Mouse (Mus musculus) MEL-GATA-1-ER (cell line): ENCODE measurements around the gene Ino80b.
A peak's percentile ranks its signal among the peaks of the same experiment; 100 is the strongest.

ENCODE experiments used
- DNase-seq: peaks from one replicate; pipeline ENCODE4 v3.0.0-alpha.2; 2012; ENCODE audit warnings: low read depth; ENCODE audit errors: extremely low read depth

Ino80b gene

GRCm38 (mm10) chr6:83118369-83118768 is 6.9 kb downstream of the Ino80b start:
- no peak for DNase-seq

- no peak for DNase-seq
Measured at GRCm38 (mm10) chr6:83117616-83118015, 7.6 kb downstream of the Ino80b start.

DNA sequence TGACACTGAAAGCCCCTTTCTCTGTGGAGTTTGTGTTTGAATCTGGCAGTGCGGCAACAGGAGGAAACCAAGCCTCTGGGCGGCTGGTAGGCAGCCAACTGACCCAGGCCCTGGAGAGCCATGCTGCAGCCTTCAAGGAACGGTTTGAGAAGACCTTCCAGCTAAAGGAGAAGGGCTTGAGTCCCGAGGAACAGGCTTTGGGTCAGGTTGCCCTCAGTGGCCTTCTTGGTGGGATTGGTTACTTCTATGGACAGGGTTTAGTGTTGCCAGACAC is 8.1 kb downstream of the Ino80b start:
- DNase-seq: no peak

- DNase-seq: no peak
Measured at GRCm38 (mm10) chr6:83116373-83117164, 8.7 kb downstream of the Ino80b start.

DNA sequence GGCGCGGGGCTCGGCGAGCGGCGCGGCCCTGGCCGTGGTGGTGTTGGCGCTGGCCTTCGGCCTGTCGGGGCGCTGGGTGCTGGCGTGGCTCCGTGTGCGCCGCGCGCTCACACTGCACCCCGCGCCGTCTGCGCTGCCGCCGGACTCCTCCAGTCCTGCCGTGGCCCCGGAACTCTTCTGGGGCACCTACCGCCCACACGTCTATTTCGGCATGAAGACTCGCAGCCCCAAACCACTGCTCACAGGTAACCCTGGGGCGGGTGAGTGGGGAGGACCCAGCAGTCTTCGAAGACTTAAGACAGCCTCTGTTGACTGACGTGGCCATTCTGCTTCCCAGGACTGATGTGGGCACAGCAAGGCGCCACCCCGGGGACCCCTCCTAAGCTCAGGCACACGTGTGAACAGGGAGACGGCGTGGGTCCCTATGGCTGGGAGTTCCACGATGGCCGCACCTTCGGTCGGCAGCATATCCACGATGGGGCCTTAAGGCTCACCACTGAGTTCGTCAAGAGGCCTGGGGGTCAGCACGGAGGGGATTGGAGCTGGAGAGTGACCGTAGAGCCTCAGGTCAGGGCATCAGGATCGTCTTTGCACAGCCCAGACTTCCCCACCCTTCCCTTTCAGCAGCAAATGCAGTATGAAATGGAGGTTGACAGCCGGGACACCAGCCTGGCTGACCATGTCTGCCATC is 9.4 kb downstream of the Ino80b start:
- DNase-seq: no peak

- DNase-seq: peak; percentile 75
Measured at GRCm38 (mm10) chr6:83115011-83115671, 10.1 kb downstream of the Ino80b start, which contains the start of gene Mogs. Mogs (plus strand) TSS chr6:83115496.

DNA sequence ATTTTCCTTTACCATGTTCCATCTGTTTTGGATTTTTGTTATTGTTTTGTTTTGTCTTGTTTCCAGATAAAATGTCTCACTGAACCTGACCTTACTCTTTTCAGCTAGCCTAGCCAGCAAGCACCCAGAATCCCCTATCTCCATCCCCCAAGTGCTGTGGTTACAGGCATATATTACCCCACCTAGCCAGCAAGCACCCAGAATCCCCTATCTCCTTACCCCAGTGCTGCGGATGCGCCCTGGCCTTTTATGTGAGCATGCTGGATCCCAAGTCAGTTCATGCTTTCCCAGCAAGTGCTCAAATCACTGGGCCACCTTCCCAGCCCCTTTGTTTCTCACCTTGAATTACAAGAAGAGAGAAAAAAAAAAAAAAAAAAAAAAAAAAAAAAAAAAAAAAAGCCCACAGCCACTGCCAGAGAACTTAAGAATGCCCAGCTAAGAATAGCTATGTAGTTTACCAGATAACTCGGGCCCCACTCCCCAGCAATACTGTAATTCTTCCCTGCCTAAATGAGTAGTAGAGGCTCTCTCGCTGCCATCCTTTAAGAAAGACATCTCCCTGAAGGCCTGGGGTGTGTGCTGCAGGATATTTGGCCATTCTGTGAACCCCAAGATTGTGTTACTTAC is 13.6 kb downstream of the Ino80b start:
- DNase-seq: no peak

GRCm38 (mm10) chr6:83108762-83109668 is 16.2 kb downstream of the Ino80b start, which contains the start of gene Mrpl53:
Mrpl53 (plus strand) TSS chr6:83109040.
- DNase-seq: no peak

GRCm38 (mm10) chr6:83107566-83108400 is 17.4 kb downstream of the Ino80b start:
- DNase-seq: peak; percentile 59

- no peak for DNase-seq
Measured at GRCm38 (mm10) chr6:83104158-83104557, 21.1 kb downstream of the Ino80b start.

GRCm38 (mm10) chr6:83103130-83103650 is 22.0 kb downstream of the Ino80b start:
- no peak for DNase-seq

DNA sequence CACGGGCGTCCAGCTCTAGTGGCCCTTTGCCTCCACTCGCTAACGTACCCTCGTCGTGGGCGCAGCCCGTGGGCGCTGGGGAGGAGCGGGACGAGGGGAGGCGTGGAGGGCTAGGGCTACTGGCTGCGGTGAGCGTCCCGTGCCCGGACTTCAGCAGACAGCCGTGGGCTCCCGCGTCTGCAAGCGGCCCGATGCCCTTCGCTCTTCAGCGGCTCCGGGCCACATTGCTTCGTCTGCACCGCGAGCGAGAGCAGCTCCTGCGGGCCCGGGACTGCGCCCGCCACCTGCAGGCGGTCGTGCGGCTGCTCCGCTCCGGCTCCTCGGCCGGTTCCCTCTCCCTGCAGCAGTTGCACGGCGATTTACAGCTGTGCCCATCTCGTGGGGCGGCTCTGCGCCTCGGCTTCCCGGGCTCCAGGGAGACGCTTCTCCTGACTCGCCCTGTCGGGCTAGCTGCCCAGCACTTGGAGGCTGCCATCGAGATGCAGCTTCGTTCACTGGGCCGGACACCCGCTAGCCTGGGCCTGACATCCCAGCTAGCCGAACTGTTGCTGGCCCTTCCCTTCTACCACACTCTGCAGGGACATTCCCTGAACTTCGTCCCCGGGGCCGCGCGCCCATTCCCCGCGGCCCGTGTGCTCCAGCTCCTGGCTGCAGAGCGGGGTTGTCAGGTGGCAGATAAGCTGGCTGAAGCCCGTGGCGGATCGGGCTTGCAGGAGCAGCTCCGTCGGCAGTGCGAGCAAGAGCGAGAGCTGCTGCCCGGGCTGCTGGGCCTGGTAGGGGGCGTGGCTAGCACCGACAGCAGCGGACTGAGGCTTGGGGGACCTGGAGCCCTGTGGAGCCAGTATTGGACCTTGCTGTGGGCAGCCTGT is 23.3 kb downstream of the Ino80b start:
- DNase-seq: no peak

DNA sequence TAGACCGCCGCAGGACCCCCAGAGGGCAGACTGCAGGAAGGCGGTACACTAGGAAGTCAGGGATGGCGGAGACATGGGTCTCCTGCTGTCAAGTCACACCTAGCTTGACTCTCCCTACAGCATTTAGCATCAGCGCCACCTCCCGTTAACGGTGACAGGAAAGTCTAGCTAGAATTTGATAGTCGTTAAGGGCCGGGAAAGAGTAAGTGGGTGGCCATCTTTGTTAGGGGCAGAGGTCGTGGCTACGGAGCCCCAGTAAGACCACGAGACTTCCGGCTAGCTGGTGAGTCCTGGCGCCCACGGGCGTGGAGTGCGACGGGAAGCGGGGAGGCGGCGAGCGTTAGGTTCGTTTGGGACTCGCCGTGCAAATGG is 23.9 kb downstream of the Ino80b start, which contains the start of the genes Ccdc142 and Gm42688:
Gene Ccdc142, plus strand, starts transcription at position 286 of the 372 bp plus-strand sequence.
Gene Gm42688, plus strand, starts transcription at position 302 of the 372 bp plus-strand sequence.
- peak; percentile 87 for DNase-seq

- DNase-seq: no peak
Measured at GRCm38 (mm10) chr6:83098411-83098810, 26.8 kb downstream of the Ino80b start.

DNA sequence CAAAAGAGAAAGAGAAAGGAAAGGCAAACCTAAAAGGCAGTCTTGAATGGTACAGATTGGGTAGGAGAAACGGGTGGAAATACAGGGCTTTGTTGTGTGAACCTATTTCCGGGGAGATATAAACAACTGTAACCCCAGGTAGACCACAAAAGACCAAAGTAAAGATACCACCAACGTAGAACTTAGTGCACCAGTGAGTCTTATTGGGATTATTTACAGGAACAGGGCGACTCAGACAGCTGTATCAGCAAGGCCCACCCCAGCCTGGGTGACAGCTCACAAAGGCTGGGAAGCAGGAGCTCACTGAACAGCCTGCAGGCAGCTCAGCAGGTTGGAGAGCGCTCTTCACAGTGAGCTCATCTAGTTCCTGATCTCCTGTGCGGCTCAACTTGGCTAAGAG is 29.3 kb downstream of the Ino80b start:
- no peak for DNase-seq

DNA sequence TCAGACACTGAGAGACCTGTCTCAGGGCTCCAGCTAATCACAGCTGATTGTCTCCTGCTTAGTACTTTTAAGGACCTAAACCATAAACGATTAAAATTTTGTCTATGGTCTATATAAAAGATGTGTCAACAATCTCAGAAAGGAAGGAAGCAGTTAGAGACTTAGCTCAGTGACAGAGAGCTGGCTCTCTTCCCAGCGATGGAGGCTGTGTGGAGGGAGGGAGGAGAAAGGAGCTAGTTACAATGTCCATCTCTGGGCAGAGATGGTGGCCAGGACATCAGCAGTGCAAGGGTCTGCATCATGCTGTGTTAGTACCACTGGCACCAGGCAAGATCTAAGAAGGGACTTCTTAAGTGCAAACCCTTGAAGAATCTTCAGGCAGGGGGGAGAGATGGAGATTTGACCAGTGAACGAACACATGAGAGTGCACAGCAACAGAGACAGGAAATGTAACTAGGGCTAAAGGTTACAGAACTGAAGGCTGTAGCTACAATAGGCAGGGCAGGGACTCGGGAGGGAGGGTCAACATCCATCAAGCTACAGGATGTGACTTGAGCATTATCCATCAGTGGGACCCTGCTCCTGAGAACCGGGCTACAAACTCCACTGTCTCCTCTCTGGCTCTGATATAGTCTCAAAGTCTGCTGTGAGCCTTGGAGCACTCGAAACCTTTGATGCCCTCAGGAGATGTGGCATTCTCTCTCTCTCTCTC is 32.7 kb downstream of the Ino80b start:
- no peak for DNase-seq

- no peak for DNase-seq
Measured at GRCm38 (mm10) chr6:83087926-83088260, 37.3 kb downstream of the Ino80b start.
